Mouse (Mus musculus) frontal cortex, adult 2 months (tissue): ENCODE data around the gene Ecd. TPM values are rescaled to one million over a fixed set of nuclear protein-coding genes. Genes with fewer than 3 reads are reported as not detected.

ENCODE experiments used
- DNase-seq, 2 experiments: peaks; one replicate each; pipeline ENCODE4 v3.0.0; 2022; ENCODE audit warnings: low spot score in 1 of 2; ENCODE audit errors: extremely low spot score in 1 of 2
- polyA plus RNA-seq: library from polyadenylated mRNA; depleted of rRNA; stranded (reverse); fragments of >200 nt; gene quantifications from 2 replicates; pipeline ENCODE4 v1.2.3, GENCODE M21; 2012; rRNA removed

Gene Ecd
- polyA plus RNA-seq = 30.9 and 31.3 TPM in 2 replicates

DNA sequence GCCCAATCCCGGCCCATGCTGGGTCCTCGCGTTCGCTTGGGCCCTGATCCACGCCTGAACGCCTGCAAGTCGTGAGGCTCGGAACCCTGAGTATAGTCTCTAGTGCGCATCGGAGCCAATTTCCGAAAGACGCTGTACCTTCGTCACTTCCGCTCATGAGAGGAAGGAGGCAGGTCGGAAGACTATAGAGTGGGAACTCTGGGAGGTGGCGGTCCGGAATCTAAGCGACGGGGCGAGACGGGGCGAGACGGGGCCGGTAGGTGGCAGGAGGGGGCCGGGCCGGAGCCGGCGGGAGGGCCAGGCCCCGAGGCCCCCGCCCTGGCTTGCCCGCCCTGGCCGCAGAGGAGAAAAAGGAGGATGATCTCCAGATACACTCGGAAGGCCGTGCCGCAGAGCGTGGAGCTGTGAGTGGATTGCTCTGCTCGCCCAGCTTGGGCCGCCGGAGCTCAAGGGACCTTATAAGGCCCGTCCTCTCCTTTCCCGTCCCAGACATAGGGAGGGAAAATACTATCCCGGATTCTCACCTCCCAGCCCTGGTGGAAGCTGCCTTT lies at the start of gene Ecd, which contains the start of gene Fam149b:
Gene Ecd, minus strand, starts transcription at position 131 of the 551 bp plus-strand sequence.
Gene Fam149b, plus strand, starts transcription at position 172 of the 551 bp plus-strand sequence.
- DNase-seq = peak; percentile 88 to 97

DNA sequence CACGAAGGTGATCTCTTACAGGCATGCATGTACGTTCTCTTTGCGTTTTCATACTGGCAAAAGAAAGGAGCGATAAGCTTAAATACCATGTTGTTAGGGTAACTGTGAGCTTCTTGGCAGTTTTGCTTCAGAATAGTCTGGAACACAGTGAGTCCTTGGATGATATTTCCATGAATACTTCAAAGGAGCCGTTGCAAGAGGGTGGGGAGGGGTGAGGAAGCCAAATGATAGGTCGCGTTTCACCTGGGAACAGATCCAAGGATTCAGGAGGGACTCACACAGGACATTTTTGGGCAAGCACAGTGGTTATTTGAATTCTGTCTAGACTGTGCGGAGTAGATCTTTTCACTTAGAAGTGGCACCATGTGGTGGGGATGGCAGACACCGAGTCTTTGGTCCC lies 49.3 kb upstream of the Ecd start:
- DNase-seq = no peak

DNA sequence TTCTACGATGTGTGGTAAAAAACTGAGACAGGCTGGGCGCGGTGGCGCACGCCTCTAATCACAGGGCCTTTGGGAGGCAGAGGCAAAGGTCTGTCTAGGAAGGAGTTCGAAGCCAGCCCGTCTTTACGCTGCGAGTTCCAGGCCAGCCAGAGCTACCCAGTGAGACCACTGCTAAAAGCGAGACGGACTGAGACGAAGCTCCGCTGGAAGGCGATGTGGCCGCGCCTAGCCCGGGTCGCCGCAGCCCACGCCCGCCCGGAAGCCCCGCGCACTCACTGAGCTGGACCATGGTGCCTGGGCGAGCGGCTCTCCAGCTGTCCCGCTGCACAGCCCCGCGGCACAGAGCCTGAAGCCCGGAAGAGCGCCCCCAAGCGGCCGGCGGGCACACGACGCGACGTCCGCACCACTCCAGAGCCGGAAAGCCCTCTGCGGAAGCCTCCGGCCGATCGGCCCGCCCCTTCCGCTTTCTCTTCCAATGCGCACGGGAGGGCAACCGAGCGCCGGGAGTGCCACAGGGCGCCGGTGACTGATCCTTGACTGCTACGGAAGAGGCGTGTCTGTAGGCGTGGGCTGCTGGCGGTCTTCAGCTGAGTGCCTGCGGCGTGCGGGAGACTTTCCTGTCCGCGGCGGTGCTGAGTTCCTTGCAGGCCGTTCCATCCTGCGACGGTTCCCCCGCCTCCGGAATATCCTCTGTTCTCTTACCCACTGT lies 45.4 kb upstream of the Ecd start, which contains the start of gene Mrps16:
Gene Mrps16, minus strand, starts transcription at position 430 of the 709 bp plus-strand sequence.
- peak; percentile 89 to 95 for DNase-seq

DNA sequence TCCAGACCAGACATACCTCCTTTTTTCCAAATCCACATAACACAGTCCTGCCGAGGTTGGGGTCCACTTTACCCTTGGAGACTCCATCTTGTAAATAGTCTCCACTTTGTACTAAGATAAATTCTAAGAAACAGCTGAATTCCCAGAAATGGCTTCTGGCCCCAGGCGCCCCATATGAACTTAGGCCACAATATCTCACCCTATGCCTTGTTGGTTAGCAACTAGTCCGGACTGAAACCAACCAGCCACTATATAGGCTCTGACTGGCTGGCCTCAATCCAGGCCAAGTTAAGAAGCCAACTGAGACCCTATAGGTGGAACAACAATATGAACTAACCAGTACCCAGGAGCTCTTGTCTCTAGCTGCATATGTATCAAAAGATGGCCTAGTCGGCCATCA lies 44.4 kb upstream of the Ecd start:
- DNase-seq = no peak

DNA sequence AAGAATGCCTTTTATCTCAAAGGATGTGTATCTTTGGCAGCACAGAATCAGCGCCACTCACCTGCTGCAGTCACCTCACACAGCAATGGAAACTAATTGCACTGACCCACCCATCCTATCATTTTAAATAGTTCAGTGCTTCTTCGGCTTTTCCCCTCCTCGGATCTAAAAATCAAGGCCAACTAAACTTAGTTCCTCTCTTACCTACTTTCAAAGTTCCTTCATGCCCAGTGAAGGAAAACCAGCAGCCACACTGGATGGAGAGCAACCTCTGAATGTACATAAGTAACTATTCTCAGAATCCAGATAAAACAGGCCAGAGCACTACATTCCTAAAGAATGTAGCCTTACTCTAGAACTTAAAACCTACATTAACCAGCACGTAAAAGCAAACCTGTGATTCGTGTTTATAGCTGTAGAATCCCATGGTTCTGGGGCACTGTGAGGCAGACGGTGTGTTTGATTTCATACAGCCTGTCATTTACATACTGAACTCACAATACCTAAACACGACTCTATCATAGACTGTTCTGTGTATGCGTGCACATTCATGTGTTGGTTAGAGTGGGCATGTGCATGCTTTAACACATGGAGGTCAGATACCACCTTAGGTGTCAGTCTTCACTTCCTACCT lies 41.6 kb upstream of the Ecd start:
- DNase-seq = no peak

DNA sequence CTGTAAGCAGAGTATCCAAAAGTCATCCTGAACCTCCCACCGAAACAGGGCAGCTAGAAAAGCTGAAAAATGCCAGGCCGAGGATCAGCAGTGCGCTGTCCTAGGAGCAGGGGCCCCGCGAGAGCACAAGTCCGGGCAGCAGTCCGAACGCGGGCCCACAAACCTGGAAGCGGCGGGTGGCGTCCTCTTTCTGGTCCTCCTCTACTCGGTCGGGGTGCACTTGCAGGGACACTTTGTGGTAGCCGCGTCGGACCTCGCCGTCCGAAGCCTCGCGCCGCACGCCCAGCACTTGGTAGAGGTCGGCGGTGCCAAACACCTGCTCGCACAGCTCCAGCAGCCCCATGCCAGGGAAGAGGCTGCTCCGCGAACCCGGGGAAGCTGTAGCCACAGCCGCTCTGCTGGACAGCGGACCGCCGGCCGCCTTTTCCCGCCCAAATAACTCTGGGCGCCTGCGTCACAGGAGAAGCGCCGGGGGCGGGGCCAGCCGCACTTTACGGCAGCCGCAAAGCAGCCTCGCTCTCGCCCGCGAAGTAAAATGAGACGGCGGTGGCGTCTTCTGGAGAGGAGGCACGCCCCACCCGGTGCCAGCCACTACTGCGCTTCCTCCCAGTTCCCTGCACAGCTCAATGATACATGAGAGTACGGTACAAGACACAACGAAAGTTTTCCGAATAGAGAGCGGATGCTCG lies 40.7 kb upstream of the Ecd start, which contains the start of gene Dnajc9:
Gene Dnajc9, minus strand, starts transcription at position 470 of the 689 bp plus-strand sequence.
- DNase-seq = peak; percentile 85 to 96

DNA sequence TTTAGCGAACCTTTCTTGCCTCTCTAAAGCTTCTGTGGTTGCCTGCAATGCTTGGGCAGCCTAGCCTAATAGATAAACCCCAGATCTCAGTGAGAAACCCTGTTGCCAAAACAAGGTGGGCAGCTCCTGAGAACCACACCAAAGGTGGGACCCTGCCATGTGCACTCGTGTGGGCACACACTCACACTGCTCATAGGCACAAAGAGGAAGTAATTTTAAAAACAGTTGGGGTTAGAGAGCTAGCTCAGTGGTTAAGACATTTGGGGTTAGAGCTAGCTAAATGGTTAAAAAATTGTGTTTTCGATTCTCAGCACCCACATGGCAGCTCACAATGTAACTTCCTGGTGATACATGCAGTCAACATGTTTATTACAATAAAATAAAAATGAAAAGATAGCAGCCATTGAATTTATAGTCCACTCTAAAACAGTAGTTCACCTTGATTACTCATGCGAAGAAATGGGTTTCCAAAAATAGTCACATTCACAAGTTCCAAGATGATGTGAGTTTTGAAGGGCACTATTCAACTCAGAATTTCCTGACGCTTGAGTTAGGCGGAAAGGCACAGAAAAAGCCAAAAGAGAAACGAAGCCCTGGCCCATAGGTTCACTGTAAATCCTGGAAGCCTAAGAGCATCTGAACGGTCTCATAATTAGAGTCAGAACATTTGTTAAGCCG lies 32.0 kb upstream of the Ecd start:
- no peak for DNase-seq

DNA sequence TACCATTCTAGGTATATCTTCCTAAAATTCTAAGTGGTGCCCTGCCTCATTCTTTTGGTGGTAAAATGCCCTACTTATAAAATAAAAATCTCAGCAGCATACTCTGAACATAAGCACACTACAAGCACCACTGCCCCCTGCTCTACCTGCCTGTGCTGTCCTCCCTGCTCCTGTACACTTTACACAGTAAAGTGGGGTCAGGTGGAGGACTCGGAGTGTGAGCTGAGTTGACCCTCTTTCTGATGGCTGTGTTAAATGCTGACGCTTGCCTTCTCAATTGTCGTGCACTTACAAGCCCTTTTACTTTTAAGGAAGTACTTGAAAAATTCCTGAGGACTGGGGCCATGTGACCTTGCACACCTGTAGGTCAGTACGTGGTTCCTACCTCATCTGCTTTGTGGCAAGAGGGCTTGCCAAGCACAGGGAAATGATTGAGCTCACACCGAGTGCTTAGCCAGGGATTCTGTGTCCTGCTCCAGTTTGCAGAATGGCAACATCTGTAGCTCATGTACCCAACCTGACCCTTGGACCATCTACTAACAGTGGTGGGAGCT lies 31.2 kb upstream of the Ecd start:
- DNase-seq = no peak

DNA sequence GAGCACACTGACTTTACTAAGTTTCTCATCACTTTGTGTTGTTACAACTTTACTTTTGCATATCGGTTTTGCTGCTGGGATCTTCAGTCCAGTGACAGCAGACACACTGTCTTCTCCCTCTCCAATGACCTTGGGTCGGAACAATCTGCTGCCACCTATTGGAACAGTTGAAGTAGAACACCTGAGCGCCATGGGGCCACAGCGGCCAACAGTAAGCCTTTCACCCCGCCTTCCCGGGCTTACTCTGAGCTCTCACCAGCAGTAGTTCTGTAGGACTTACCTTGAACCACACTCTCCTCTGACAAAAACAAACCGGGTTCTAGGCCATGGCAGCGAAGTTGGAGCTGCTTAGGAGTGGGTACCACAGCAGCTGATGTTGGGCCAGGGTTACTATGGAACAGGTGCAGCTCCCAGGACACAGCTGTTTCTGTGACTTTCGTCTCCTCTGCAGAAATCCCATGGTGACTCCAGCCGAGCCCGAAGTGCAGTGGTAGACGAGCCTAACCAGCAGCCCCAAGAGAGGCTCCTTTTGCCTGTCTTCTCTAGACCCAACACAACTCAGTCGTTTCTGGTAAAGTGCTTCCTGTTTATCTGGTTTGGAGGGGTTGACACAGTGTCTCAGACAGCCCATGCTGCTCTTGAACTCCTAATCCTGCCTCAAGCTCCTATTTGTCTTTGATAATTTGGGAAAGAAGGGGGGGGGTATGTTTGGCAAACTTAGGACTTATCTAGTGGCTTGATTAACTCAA lies 30.6 kb upstream of the Ecd start:
- no peak for DNase-seq

DNA sequence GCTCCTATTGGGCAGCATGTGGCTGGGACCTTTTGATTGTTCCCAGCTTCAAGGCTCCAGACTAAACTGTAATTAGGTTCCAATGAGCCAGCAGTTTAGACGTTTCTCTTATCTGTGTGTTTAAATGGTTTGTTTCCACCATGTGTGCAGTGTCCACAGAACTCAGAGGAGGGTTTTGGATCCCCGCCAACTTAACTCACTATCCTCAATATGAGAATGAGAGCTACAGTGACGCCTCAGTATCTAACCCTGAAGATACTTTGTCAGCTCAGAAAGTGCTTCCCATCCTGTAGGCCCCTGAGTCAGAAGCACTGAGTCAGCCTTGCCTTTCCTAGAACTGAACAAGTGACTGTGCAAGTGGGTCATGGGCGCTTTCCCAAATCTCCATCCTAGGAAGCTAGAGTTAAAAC lies 29.2 kb upstream of the Ecd start:
- DNase-seq = peak in 1 of 2 experiments; percentile 38

DNA sequence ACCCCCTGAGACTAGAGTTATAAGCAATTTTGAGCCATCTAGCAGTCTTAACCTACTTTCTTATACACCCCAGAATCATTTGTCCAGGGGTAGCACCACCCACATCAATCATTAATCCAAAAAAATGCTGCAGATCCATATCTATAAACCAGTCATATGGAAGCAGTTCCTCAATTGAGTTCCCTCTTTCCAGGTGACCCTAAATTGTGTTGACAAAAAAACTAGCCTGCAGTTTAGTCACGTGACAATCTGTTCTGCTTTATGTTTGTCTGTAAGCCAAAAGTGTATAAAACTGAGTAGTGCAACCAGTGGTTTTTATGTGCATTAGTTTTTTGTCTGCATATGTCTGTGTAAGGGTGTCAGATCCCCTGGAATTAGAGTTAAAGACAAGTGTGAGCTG lies 23.9 kb upstream of the Ecd start:
- DNase-seq = no peak

DNA sequence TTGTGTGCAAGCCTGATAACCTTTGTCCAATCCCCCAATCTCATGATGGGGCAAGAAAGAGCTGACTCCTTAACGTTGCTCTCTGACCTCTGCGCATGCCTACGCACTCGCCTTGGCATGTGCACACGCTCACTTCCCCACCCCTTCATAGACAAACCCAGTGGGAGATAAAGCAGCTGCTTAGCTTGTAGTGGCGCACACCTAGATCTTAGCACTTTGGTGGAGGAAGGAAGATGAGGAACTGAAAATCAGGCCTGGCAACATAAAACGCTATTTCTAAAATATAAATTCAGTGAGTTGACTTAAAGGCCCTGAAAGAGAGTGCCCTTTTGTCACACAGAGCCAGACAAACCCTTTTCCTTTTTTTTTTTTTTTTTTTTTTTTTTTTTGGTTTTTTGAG lies 22.9 kb upstream of the Ecd start:
- DNase-seq = no peak

DNA sequence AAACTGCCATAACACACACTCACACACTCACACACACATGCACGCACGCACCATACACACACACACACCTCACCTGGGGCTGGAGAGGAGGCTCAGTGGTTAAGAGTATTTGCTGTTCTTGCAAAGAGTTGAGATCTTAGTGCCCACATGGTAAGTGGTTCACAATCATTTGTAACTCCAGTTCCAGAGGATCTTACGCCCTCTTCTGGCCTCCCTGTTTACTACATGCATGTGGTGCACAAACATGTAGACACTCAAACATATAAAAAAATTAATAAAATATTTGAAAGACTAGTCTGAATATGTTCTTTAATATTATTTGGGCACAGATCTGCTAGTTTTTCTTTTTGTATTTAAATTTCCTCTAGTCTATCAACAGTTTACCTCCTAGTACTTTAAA lies 20.4 kb upstream of the Ecd start:
- DNase-seq = no peak

DNA sequence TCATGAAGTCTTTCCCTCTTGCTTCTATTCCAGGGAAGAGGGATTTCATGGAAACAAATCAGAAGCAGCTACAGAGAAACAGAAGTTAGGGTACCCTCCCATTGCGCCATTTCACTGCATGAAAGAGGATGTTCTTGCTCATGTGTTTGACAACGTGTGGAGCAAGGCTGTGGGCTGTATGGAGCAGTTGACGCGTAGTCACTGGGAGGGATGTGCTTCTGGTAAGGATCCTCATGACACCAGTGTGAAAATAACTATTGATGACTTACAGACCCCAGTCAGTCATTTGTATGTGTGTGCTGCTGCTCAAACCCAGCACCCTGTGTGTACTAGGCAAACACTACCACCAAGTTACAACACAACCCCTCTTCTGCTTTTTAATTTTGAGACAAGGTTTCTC lies 15.3 kb upstream of the Ecd start:
- DNase-seq = no peak

DNA sequence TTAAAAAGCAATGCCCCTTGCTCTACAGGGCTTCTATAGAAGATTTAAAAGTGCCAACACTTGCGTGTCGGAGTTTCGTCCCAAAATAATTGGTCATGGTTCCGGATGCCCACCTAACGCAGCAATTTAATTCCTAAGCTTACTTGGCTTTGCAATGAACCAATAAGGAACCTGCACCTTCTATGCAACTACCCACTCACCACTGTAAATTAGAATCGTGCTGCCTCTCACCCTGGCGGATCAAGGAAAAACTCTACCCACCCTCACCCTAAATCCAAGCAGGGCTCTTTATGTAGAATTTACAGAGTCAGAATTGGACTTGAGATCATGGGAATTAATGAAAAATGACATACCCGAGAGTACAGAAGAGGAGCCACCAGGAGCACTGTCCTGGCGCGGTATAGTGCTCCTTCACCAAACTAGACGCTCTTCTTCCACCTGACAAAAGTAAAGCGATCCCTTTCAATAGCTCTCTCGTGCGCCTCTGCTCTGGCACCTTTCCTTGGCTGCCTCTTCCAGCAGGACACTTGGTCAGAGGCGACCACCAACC lies 405 bp downstream of the Ecd start:
- peak in 1 of 2 experiments; percentile 47 for DNase-seq

DNA sequence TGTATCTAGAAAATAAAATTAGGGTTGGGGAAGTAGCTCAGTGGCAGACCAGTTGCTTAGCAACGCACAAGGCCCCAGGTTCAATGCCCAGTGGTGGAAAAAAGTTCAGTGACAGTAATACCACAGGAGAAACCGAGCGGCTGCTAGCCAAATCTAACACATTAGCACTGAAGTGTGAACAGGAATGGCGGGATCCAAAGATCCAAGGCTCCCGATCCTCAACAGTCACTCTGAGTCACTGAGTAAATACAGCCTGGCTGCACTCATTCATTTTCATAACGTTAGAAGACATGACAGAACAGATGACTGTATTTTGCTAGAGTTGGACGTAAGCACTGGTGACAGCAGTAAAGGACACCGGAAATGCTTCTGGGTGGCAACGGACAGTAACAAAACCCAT lies 2.0 kb downstream of the Ecd start:
- peak in 1 of 2 experiments; percentile 33 for DNase-seq

DNA sequence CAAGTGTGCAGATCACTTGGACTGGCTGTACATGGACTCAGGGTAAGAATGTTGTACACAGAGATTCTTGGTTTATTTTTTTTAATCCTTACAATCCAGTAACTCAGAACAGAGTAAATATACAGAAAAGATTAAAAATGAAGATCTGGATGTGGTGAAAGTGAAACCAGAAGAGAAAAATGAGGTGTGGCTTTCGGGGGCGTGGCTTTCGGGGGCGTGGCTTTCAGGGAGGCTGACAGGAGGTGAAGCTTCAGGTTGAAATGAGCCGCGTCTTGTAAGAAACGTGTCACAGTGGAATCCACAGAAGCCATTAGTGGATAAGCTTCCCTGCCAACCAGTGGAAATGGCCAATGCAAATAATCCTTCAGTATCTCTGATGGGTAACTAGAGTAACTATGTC lies 7.1 kb downstream of the Ecd start:
- no peak for DNase-seq

DNA sequence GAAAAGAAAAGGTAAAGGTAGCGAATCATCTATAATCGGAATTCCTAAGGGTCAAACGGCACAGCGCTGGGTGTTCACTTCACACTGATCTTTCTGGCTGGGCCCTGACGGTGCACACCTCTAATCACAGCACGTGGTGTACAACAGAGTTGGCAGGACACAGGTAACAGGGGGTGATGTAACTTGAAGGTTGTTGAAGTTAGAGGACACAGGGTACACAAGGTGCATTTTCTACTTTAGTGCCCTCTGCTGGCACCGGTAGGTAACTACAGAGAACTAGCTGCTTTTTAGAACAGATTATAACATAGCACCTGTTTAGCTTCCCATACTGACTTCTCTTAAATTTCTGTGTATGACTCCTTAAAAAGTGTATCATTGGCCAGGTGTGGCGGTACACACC lies 7.8 kb downstream of the Ecd start:
- DNase-seq = no peak

DNA sequence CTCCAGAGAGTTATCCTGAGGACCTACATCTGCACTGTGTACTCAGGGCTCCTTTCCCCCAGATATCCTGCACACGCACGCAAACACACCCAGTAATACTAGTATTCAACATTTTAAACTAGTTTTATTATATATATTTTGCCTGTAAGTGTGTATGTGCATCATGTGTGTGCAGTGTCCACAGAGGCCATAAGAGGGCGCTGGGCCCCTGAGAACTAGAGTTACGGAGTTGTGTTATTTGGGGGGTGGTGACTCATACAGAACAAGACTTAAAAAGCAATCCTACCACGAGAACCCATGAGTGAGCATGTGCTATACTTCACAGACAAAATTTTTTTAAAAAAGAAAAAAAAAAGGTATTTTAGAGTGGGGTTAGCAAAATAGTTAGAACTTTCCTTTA lies 8.5 kb downstream of the Ecd start:
- no peak for DNase-seq
